Mouse (Mus musculus) embryonic facial prominence, embryonic 11.5 days (tissue): ENCODE data around the gene Cdc16. TPM values are rescaled to one million over a fixed set of nuclear protein-coding genes. Genes with fewer than 3 reads are reported as not detected.
A peak's percentile ranks its signal among the peaks of the same experiment; 100 is the strongest.
"Not testable (repeated sequence)": the region's sequence is repeated elsewhere in the genome, so short reads cannot be mapped to it uniquely, and the experiment has no call there.

Experiments
- ATAC-seq: fragments of 200-750 bp; cut with Nextera tagmentation; replicated peaks from 2 replicates; pipeline ENCODE4 v1.8.0; 2017; ENCODE audit warnings: low read depth; ENCODE audit not compliant: insufficient number of reproducible peaks, low FRiP score, low TSS enrichment
- DNase-seq: peaks from one replicate; pipeline ENCODE4 v3.0.0-alpha.2; 2015; ENCODE audit warnings: low spot score
- H3K27ac ChIP-seq: fragments of 300-500 bp; sonication (generic); replicated peaks from 2 replicates; pipeline ENCODE4 v1.5.1; 2014; ENCODE audit warnings: mild to moderate bottlenecking, low read depth, low read length, control low read depth
- H3K27me3 ChIP-seq: fragments of 300-500 bp; sonication (generic); 2 replicates; pipeline ENCODE4 v1.6.1; 2014; ENCODE audit warnings: mild to moderate bottlenecking, low read length, moderate library complexity, mixed read lengths; ENCODE audit not compliant: control insufficient read depth, insufficient read depth
- H3K36me3 ChIP-seq: fragments of 300-500 bp; sonication (generic); replicated peaks from 2 replicates; pipeline ENCODE4 v1.6.1; 2014; ENCODE audit warnings: low read depth, mild to moderate bottlenecking, low read length, moderate library complexity, mixed read lengths; ENCODE audit not compliant: control insufficient read depth, insufficient read depth
- H3K4me1 ChIP-seq: fragments of 300-500 bp; sonication (generic); 2 replicates; pipeline ENCODE4 v1.6.1; 2014; ENCODE audit warnings: low read length, mixed read lengths; ENCODE audit not compliant: control insufficient read depth, insufficient read depth
- H3K4me2 ChIP-seq: fragments of 300-500 bp; sonication (generic); 2 replicates; pipeline ENCODE4 v1.6.1; 2014; ENCODE audit warnings: low read depth, mild to moderate bottlenecking, control low read depth, low read length, moderate library complexity
- H3K4me3 ChIP-seq: fragments of 300-500 bp; sonication (generic); 2 replicates; pipeline ENCODE4 v1.5.1; 2014; ENCODE audit warnings: low read depth, low read length, control low read depth
- H3K9ac ChIP-seq: fragments of 300-500 bp; sonication (generic); replicated peaks from 2 replicates; pipeline ENCODE4 v1.6.1; 2014; ENCODE audit warnings: mild to moderate bottlenecking, control low read depth, low read length
- H3K9me3 ChIP-seq: fragments of 300-500 bp; sonication (generic); replicated peaks from 2 replicates; pipeline ENCODE4 v1.6.1; 2016; ENCODE audit warnings: mild to moderate bottlenecking, low read length, inconsistent platforms, mixed read lengths; ENCODE audit not compliant: control insufficient read depth
- WGBS: fragments of 180-500 bp; shearing (Covaris S2); extraction: QIAGEN DNeasy Blood & Tissue Kit; methylation state at CpG from one replicate; pipeline ENCODE4 v1.1.7; 2014; 5-methylcytosine and 5-hydroxymethylcytosine counted together
- polyA plus RNA-seq: library from polyadenylated mRNA; unstranded; fragments of >200 nt; fragmentation: Nextera tagmentation; extraction: Ambion mirVana; gene quantifications from 2 replicates; pipeline ENCODE4 v1.2.1, GENCODE M21; 2014

The Cdc16 gene
- polyA plus RNA-seq, 1 experiment from 2014 or later: 295 TPM

DNA sequence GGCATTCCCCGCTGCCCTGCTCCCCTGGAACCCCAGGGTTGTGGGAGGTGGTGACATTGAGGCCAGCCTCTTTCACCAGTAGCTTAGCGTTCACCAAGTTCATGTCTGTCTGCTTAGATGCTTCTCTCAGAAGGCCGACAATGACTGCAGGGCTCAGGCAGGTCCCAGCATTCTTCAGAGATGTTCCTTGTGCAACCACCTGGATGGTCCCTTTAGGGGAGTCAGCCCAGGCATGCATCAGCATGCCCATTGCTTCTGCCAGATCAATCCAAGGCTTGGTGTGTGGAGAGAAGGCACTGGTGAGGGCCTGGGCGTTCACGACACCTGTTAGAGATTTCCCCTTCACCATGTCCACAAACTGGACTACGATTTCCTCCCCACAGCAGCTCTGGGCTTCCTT lies 11.3 kb upstream of the Cdc16 start:
- not testable (repeated sequence) for ATAC-seq, H3K36me3 ChIP-seq, H3K9ac ChIP-seq, H3K4me2 ChIP-seq, H3K27me3 ChIP-seq, H3K27ac ChIP-seq, H3K9me3 ChIP-seq, H3K4me3 ChIP-seq, DNase-seq, H3K4me1 ChIP-seq
- 82% methylated on average over 4 of the region's 6 CpGs for WGBS

GRCm38 (mm10) chr8:13747626-13748025 lies 9.8 kb upstream of the Cdc16 start:
- WGBS: 48% methylated on average over 3 of the region's 3 CpGs
- no peak overlapping the region for H3K4me3 ChIP-seq
- H3K27ac ChIP-seq: no peak overlapping the region
- no peak for DNase-seq
- no peaks in the 10 kb centered on the region for H3K4me1 ChIP-seq
- no peak for ATAC-seq
- H3K9me3 ChIP-seq: no peaks in the 10 kb centered on the region
- H3K27me3 ChIP-seq: no peaks in the 10 kb centered on the region
- H3K9ac ChIP-seq: no peak overlapping the region
- no peak overlapping the region for H3K4me2 ChIP-seq
- no peaks in the 10 kb centered on the region for H3K36me3 ChIP-seq

DNA sequence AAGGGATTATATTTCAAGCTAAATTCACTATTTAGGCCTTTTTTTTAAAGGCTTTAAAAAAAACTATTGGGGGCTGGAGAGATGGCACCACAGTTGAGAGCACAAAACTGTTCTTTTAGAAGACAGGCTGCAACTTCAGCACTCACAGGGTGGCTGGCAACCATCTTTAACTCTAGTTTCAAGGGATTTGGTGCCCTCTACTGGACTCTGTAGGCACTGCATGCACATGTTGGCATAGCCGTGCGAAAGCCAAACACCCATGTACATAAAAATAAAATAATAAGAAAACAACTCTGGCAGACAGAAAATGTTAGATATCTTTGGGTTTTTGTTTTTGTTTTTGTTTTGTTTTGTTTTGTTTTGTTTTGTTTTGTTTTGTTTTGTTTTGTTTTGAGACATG lies 3.8 kb upstream of the Cdc16 start:
- Histone ChIP-seq H3K9me3 (no peaks in the 10 kb centered on the region), H3K27ac (no peak overlapping the region), H3K9ac (no peak overlapping the region), H3K4me3 (no peak overlapping the region), H3K4me1 (no peaks in the 10 kb centered on the region), H3K27me3 (no peaks in the 10 kb centered on the region), H3K4me2 (no peak overlapping the region), H3K36me3 (no peaks in the 10 kb centered on the region)
- DNase-seq (peak; percentile 88), ATAC-seq (no peak)
- 26% methylated on average over 2 of the region's 2 CpGs for WGBS

DNA sequence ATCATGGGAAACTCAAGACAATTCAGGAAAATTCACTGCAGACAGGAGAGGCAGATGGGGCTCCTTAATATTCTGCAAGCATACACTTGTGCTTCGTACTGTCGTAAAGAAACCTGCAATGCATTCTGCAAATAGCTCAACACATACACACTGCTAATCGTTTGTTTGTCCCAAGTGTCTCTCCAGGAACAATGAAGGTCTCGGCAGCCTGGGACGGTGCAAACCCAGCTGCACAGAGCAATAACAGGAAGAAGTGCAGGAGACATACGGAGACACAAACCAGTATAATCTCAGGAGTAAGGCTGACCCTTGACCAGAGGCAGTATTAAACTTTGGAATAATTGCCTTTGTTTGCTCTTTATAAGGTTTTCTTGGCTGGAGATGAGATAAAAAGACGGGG lies 996 bp upstream of the Cdc16 start:
- Histone ChIP-seq H3K4me2 (no peak overlapping the region), H3K9ac (no peak overlapping the region), H3K27ac (no peak overlapping the region), H3K4me3 (no peak overlapping the region), H3K9me3 (no peaks in the 10 kb centered on the region), H3K27me3 (no peaks in the 10 kb centered on the region), H3K36me3 (no peaks in the 10 kb centered on the region; the same call in 1 of the 2 replicates), H3K4me1 (no peaks in the 10 kb centered on the region)
- no peak for ATAC-seq
- DNase-seq: no peak
- 86% methylated on average over 7 of the region's 7 CpGs for WGBS

DNA sequence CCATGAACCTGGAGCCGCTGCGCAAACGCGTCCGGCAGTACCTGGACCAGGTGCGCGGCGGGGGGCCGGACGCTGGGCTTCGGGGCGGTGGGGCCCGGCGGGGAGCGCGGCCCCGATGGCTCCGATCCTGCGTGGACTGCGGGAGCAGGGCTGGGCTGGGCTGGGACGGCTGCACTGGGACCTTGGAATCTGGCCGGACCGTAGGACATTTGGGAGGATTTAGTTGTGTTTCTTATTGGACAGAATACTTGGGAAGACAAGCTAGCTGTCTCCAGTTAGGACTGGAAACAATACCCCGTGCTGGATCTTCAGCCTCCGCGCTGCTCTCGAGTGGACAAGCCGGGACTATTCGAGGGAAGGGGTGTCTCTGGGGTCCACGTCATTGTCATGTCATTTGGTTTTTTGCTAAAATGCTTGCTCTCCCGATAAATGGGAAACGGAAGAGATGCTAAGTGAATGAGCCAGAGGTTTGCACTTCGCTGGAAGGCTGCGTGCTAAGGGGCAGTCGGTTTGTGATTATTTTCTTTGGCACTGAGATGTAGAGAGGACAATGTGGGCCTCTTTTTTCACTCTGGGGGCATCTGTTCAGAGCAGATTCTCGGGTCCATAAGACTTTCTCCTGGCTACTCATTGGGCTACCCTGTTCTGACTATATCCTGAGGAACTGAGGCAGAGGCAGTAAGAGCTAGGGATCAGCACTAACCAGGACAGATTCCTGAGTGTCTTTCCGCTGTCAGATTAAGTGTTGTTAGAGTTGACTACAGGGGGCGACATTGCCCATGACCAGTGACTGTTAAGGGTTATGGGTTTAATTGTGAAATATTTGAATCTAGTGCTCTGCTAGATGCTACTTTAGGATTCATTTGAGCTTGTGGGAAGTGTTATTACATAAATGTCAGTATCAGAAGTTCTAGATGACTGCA lies 590 bp downstream of the Cdc16 start:
- Histone ChIP-seq H3K9me3 (no peaks in the 10 kb centered on the region), H3K4me2 (peak overlapping the region; percentile 67), H3K27ac (no peak overlapping the region), H3K36me3 (no peaks in the 10 kb centered on the region; the same call in none of the 2 replicates), H3K4me3 (peak overlapping the region; percentile 90), H3K9ac (peak overlapping the region; percentile 87), H3K4me1 (no peaks in the 10 kb centered on the region), H3K27me3 (no peaks in the 10 kb centered on the region)
- 1% methylated on average over 36 of the region's 38 CpGs for WGBS
- ATAC-seq (peak; percentile 66), DNase-seq (peak; percentile 61)

DNA sequence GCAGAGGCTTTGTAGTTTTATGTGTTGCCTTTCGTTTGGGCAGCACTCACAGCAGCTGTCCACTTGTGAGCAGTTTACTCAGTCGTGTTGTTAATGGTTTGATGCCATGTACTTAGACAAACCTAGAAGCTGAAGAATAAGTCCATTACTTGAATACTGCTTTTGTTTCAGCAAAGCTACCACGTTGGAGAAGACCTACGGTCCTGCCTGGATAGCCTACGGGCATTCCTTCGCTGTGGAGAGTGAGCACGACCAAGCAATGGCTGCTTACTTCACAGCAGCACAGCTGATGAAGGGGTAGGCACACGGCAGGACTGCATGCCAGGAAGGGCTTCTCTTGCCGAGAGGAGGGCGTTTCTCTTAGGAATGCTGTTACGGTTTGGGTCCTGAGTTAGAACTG lies 11.7 kb downstream of the Cdc16 start:
- H3K4me2 ChIP-seq: no peak overlapping the region
- no peaks in the 10 kb centered on the region for H3K9me3 ChIP-seq
- H3K9ac ChIP-seq: no peak overlapping the region
- no peak for DNase-seq
- no peak overlapping the region for H3K4me3 ChIP-seq
- peaks cover 27% of the 10 kb centered on the region for H3K36me3 ChIP-seq
- H3K27ac ChIP-seq: no peak overlapping the region
- no peak for ATAC-seq
- 87% methylated on average over 11 of the region's 11 CpGs for WGBS
- no peaks in the 10 kb centered on the region for H3K27me3 ChIP-seq
- no peaks in the 10 kb centered on the region for H3K4me1 ChIP-seq

- ATAC-seq (no peak), DNase-seq (no peak)
- Histone ChIP-seq H3K36me3 (peaks cover 3% of the 10 kb centered on the region; the same call in 1 of the 2 replicates), H3K27ac (no peak overlapping the region), H3K27me3 (no peaks in the 10 kb centered on the region), H3K4me3 (no peak overlapping the region), H3K9ac (no peak overlapping the region), H3K9me3 (no peaks in the 10 kb centered on the region), H3K4me2 (no peak overlapping the region), H3K4me1 (no peaks in the 10 kb centered on the region)
- 88% methylated on average over 3 of the region's 3 CpGs for WGBS
These were observed 23.1 kb downstream of the Cdc16 start for GRCm38 (mm10) chr8:13780536-13780935.

DNA sequence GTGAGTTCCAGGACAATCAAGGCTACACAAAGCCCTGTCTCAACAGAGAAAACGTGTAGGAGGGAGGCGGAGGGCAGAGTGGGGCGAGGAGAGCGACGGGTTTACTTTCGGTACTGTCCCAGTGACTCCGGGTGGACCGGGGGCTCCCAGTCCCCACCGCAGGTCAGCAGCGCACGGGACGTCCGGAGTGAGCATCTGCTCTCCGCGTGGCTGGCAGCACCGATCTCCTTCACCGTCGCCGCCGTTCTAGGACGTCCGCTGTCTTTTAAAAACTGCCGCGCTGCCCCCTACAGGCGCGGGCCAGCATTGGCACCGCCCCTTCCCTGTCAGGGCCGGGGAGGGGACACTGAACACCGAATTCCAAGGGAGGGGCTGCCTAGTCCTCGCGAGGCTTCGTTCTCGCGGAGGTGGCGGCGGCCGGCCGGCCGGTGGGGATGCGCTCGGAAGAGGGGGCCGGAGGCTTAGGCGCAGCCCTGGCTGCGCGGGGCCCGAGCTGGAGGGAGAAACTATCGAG lies 27.8 kb downstream of the Cdc16 start, which contains the start of gene Upf3a:
Gene Upf3a, plus strand, starts transcription at position 366 of the 514 bp plus-strand sequence.
- peak within 1 kb of the TSS; percentile 96 for H3K9ac ChIP-seq
- peak within 1 kb of the TSS; percentile 97 for H3K27ac ChIP-seq
- no peaks in the 10 kb centered on the region for H3K9me3 ChIP-seq
- H3K27me3 ChIP-seq: no peaks in the 10 kb centered on the region
- peak within 1 kb of the TSS; percentile 83 for H3K4me2 ChIP-seq
- no peaks in the 10 kb centered on the region for H3K4me1 ChIP-seq
- WGBS: under 1% methylated on average over 45 of the region's 47 CpGs
- no peaks in the 10 kb centered on the region; the same call in none of the 2 replicates for H3K36me3 ChIP-seq
- ATAC-seq: peak; percentile 91
- peak within 1 kb of the TSS; percentile 61 for H3K4me3 ChIP-seq
- DNase-seq: peak; percentile 96
